Mouse (Mus musculus) erythroblast, embryonic 14.5 days (primary cell): ENCODE results near the gene Krt80.

Experiments used
- GATA1 ChIP-seq: IDR thresholded peaks from 2 replicates; pipeline ENCODE4 v1.6.1; 2012; ENCODE audit warnings: low read length, inconsistent platforms, mixed read lengths
- TAL1 ChIP-seq: IDR thresholded peaks from 3 replicates; pipeline ENCODE4 v1.6.1; 2012; ENCODE audit warnings: low read length, inconsistent platforms, mixed read lengths

- no peak for TF ChIP-seq GATA1
- no peak for TF ChIP-seq TAL1
Measured at GRCm38 (mm10) chr15:101414807-101415565, 45.0 kb upstream of the Krt80 start.
